Mouse (Mus musculus): ENCODE measurements around the gene Mef2a. TPM values are rescaled to one million over a fixed set of nuclear protein-coding genes. Genes with fewer than 3 reads are reported as not detected.

Mef2a gene
- total RNA-seq (2014; rRNA removed) (62.2 and 80.9 TPM in 2 replicates), polyA plus RNA-seq (2015; fragmentation: Nextera tagmentation; extraction: Ambion mirVana) (31.1 and 47.7 TPM in 2 replicates)

DNA sequence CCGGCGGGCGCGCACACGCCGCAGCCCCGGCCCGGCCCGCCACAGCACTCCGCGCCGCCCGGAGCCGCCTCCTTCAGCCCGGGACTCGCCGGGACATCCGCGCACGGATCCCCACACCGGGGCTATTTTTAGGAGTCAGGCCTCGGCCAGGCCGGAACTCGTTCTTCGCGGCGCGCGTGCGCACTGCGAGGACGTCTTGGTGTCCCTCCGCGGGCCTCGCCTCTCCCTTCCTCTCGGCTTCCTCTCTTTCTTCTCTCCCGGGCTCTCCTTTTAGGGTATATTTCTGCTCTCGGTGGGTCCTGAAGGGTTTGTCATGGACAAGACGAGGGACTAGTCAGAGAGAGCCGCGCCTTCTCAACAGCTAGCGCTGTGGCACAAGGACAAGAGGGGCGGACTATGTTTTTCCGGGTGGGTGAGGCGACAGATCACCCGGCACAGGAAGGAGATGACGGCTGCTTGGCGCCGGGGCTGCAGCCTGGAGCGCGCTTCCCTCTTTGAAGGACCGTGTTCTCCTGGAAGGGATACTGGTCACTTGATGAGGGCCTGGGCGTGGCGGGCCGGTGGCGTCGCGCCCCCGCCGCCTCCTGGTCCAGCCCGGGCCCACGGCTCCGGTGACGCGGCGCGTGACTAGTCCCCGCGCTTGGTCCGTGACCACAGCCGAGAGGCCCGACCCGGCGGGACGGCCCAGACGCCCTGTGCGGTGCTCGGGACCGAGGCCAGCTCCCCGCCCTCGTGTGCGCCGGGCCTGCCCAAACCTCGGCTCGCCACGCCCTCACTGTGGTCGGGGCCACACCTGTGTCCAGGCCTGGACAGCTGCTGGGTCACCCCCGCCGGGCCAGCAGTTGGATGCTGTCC is at the start of gene Mef2a:
TSS of gene Mef2a (minus strand) at position 130 of the 855 bp plus-strand sequence.
- ATAC-seq: peak; percentile 91
- Histone ChIP-seq H3K9me3 (ENCODE audit: low read length) (no peaks in the 10 kb centered on the region), H3K27me3 (ENCODE audit: insufficient read depth, low read length) (no peaks in the 10 kb centered on the region), H3K9ac (peak within 1 kb of the TSS; percentile 92), H3K4me2 (ENCODE audit: low read depth) (peak within 1 kb of the TSS; percentile 99), H3K27ac (ENCODE audit: low read depth, low read length) (peak within 1 kb of the TSS; percentile 97), H3K4me1 (ENCODE audit: insufficient read depth) (peaks cover 13% of the 10 kb centered on the region), H3K36me3 (ENCODE audit: insufficient read depth) (no peaks in the 10 kb centered on the region), H3K4me3 (ENCODE audit: low read depth, low read length) (peak within 1 kb of the TSS; percentile 86)
- WGBS: 1% methylated on average over 89 of the region's 89 CpGs
- peak; percentile 98 for DNase-seq
- TF ChIP-seq CTCF (IDR thresholded peaks at IDR 0.05; ENCODE audit: low read depth): no peak

DNA sequence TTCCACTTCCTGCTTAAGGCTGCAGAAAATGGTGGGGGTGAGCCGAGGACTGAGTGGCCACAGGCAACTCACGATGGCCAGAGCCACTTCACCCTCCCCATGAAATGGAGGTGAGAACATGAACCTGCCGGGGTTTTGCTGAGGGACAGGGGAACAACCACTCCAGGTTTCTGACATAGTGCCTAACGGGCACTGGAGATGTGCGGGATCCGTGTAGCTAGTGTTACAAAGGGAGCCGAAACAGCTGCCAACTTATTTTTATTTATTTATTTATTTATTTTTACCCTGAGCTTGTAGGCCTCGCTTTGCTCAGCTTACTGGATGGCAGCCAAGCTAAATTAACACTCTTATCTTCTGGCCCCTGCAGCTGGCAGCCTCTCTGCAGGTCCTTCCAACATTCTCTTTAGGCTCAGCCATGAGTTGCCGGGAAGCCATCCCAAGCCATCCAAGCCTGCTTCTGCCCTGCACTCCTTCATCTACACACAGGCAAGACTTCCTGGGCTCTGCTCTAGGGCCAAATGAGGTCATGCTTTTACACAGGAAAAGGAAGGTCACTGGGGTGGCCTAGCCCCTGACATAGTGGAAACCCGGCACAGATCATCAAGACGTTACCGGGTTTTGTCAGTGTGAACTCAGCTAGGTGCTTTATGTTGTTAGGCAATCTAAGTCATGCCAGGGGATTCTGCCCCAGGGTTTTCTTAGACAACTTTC is 49.0 kb upstream of the Mef2a start:
- WGBS: 23% methylated on average over 12 of the region's 12 CpGs
- Histone ChIP-seq H3K27ac (ENCODE audit: low read depth, low read length) (peak overlapping the region; percentile 54), H3K4me1 (ENCODE audit: insufficient read depth) (peaks cover 16% of the 10 kb centered on the region), H3K27me3 (ENCODE audit: insufficient read depth, low read length) (no peaks in the 10 kb centered on the region), H3K36me3 (ENCODE audit: insufficient read depth) (no peaks in the 10 kb centered on the region), H3K4me2 (ENCODE audit: low read depth) (no peak overlapping the region), H3K4me3 (ENCODE audit: low read depth, low read length) (no peak overlapping the region), H3K9me3 (ENCODE audit: low read length) (no peaks in the 10 kb centered on the region), H3K9ac (no peak overlapping the region)
- DNase-seq (peak; percentile 77), ATAC-seq (peak; percentile 87)
- TF ChIP-seq CTCF (IDR thresholded peaks at IDR 0.05; ENCODE audit: low read depth): no peak

DNA sequence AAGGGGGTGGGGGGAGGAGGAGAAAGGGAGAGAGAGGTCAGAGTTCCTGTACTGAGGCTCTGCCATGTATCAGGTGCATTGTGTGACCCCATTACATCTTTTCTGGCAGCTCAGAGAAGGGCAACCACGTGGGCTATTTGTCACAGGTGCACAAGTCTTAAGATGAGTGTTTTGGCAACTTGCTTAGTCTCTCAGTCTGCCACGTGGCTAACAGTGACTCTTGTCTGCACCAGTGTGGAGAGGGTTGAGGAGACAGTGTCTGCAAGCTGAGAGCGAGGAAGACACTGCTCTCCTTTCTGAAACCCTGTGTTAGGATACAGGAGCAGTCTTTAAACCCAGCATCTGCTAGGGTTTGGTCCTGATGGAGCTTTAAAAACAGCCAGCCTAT is 48.4 kb upstream of the Mef2a start:
- no peaks in the 10 kb centered on the region for H3K27me3 ChIP-seq (ENCODE audit: insufficient read depth, low read length)
- H3K27ac ChIP-seq (ENCODE audit: low read depth, low read length): peak overlapping the region; percentile 54
- no peak overlapping the region for H3K9ac ChIP-seq
- DNase-seq (no peak), ATAC-seq (peak; percentile 68)
- H3K36me3 ChIP-seq (ENCODE audit: insufficient read depth): no peaks in the 10 kb centered on the region
- WGBS: 30% methylated on average over 3 of the region's 3 CpGs
- no peak overlapping the region for H3K4me3 ChIP-seq (ENCODE audit: low read depth, low read length)
- no peak for TF ChIP-seq CTCF (IDR thresholded peaks at IDR 0.05; ENCODE audit: low read depth)
- H3K4me2 ChIP-seq (ENCODE audit: low read depth): no peak overlapping the region
- H3K9me3 ChIP-seq (ENCODE audit: low read length): no peaks in the 10 kb centered on the region
- H3K4me1 ChIP-seq (ENCODE audit: insufficient read depth): peaks cover 16% of the 10 kb centered on the region

DNA sequence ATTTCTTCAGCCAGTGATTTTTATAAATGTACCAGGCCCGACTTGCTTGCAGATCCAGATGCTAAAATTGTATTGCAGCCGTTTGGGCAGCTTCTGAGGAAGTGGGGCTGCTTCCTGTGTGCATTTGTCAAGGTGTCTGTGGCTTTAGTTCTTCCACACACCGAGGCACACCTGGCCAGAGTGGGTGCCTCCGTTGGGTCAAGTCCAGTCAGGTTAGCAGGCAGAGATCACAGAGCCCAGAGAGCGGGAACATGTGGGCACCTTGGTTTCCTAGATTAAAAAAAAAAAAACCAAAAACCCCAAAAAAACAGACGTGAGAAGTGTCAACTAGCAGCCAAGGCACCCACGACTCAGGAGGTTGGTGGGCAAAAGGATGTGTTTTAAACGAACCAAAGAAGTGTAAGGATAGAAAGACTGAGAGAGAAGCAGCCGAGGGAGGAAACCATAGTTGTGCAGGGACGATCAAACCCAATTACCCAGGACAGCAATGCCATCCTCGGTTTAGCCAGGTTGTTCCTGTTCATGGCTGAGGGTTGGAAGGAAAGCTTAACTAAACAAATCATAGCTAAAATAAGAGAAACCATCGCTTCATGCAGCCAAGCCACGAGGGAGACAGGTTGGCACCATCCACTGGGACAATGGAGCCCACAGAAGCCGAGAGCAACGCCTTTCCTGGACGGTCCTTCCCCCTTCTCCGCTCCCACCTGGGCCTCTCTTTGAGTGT is 47.1 kb upstream of the Mef2a start:
- ATAC-seq (no peak), DNase-seq (no peak)
- Histone ChIP-seq H3K36me3 (ENCODE audit: insufficient read depth) (no peaks in the 10 kb centered on the region), H3K4me1 (ENCODE audit: insufficient read depth) (peaks cover 16% of the 10 kb centered on the region), H3K27me3 (ENCODE audit: insufficient read depth, low read length) (no peaks in the 10 kb centered on the region), H3K9ac (no peak overlapping the region), H3K4me3 (ENCODE audit: low read depth, low read length) (no peak overlapping the region), H3K9me3 (ENCODE audit: low read length) (no peaks in the 10 kb centered on the region), H3K27ac (ENCODE audit: low read depth, low read length) (no peak overlapping the region), H3K4me2 (ENCODE audit: low read depth) (no peak overlapping the region)
- 83% methylated on average over 17 of the region's 17 CpGs for WGBS
- no peak for TF ChIP-seq CTCF (IDR thresholded peaks at IDR 0.05; ENCODE audit: low read depth)

DNA sequence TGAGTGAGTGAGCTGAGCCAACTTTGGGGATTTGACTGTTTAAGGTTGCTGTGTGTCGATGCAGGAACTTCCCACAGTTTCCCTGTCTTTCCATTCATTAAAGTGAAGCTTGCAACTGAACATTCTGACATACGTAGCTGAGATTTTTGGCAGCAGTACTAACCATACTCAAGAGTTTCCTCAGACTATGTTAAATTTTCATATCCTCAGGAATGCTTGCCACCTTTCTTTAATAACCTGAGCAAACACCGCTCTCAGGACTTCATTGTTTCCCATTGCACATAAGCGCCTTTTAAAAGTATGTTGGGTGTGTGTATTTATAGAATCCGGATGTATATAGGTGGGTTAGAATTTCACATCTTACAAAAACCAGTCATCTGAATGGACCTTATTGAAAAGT is 45.5 kb upstream of the Mef2a start:
- Histone ChIP-seq H3K9me3 (ENCODE audit: low read length) (no peaks in the 10 kb centered on the region), H3K9ac (no peak overlapping the region), H3K4me3 (ENCODE audit: low read depth, low read length) (no peak overlapping the region), H3K27ac (ENCODE audit: low read depth, low read length) (no peak overlapping the region), H3K4me2 (ENCODE audit: low read depth) (no peak overlapping the region), H3K4me1 (ENCODE audit: insufficient read depth) (peaks cover 20% of the 10 kb centered on the region), H3K36me3 (ENCODE audit: insufficient read depth) (no peaks in the 10 kb centered on the region), H3K27me3 (ENCODE audit: insufficient read depth, low read length) (no peaks in the 10 kb centered on the region)
- DNase-seq: no peak
- ATAC-seq: no peak
- 90% methylated on average over 5 of the region's 5 CpGs for WGBS
- no peak for TF ChIP-seq CTCF (IDR thresholded peaks at IDR 0.05; ENCODE audit: low read depth)

DNA sequence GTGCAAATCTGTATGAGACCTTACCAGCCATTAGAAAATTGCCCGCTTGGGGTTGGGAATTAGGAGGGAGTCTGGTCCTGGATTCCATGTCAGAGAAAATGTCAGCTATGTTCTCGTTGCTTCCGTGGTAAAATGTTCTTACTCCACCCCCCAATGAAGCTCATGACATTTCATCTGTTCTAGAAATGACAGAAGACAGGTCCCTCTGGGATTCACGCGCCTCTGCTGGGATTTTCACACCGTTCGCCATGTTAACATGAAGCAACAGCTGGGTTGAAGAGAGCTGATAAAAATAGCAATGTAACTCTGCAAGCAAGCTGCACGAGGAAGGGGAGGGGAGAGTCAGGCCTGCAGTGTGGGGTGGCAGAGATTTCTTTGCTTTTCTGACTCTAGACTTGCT is 42.1 kb upstream of the Mef2a start:
- ATAC-seq: peak; percentile 91
- Histone ChIP-seq H3K9me3 (ENCODE audit: low read length) (no peaks in the 10 kb centered on the region), H3K36me3 (ENCODE audit: insufficient read depth) (no peaks in the 10 kb centered on the region), H3K4me1 (ENCODE audit: insufficient read depth) (0 out of 2 replicates have a peak, but pooled peaks cover 4% of the 10 kb centered on the region), H3K4me2 (ENCODE audit: low read depth) (no peak overlapping the region), H3K4me3 (ENCODE audit: low read depth, low read length) (no peak overlapping the region), H3K9ac (no peak overlapping the region), H3K27me3 (ENCODE audit: insufficient read depth, low read length) (no peaks in the 10 kb centered on the region), H3K27ac (ENCODE audit: low read depth, low read length) (peak overlapping the region; percentile 35; the same call in 1 of the 2 replicates)
- WGBS: 57% methylated on average over 8 of the region's 8 CpGs
- no peak for TF ChIP-seq CTCF (IDR thresholded peaks at IDR 0.05; ENCODE audit: low read depth)
- DNase-seq: peak; percentile 67

Measured in forebrain, postnatal 0 days (tissue).